Mouse (Mus musculus) embryonic fibroblast, embryonic 13.5 days (primary cell): ENCODE results near the gene Adap1.

Experiments used
- CTCF ChIP-seq: IDR thresholded peaks from 2 replicates; pipeline ENCODE4 v1.5.1; 2011; ENCODE audit warnings: mild to moderate bottlenecking, control low read depth, low read length, moderate library complexity, borderline replicate concordance; ENCODE audit not compliant: insufficient read depth
- POLR2A ChIP-seq: IDR thresholded peaks from 2 replicates; pipeline ENCODE4 v1.6.1; 2011; ENCODE audit warnings: low read depth, mild to moderate bottlenecking, control low read depth, low read length, moderate library complexity

DNA sequence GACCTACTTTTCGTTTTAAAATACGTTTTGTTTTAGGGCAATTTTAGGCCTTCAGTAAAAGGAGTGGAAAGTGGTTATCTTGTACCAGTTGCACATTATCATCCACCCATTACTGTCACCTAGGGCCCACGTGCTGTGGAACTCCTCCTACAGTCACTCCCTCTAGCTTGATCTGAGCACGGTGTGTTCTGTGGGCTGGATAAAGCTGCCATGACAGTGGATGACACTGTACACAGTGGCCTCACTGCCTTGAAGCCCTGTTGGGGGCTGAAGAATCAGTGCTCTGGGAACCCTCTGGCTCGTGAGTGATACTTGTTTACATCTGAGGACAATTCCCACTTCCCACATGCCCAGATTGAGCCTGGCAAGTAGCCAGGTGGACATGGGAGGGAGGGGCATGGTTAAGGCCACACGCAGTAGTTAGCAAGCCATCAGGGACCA, 72.1 kb downstream of the Adap1 start:
- peak; percentile 51; the same call in 1 of the 2 replicates for TF ChIP-seq POLR2A
- TF ChIP-seq CTCF: no peak
